ENCODE assay signal across 8 mouse cellular contexts in the genomic region with DNA sequence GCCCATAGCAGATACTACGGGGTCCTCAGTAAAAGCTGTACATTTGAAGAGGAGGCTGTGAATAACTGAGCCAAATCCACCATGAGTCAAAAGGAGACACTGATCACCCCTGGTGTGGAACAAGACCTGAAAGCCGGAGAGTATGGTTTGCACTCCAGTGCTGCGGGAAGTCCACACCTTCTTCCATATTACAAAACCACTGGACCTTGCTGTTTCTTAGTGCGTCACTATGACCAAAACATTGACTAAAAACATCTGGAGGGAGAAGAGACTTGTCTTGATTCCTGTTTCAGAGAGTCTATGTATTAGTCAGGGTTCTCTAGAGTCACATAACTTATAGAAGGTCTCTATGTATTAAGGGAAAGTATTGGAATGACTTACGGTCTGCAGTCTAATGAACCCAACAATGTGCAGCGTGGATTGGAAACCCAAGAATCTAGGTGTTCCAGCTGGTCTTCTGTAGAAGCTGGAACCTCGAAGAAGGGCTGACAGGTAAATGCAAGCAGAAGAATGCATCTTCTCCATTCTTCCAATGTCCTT. TPM values are rescaled to one million over a fixed set of nuclear protein-coding genes. Genes with fewer than 3 reads are reported as not detected.
A peak's percentile ranks its signal among the peaks of the same experiment; 100 is the strongest.
DNase-seq lines count a peak whose midpoint lies in the region; ATAC-seq and TF ChIP-seq lines count a peak whose summit lies in the region.

A gene (minus strand): TSS at position 490 of the 540 bp plus-strand sequence.

- H3K27ac ChIP-seq in lung, embryonic 15.5 days: no peak within 1 kb of the TSS
- peak within 1 kb of the TSS; percentile 64 for H3K27ac ChIP-seq in embryonic fibroblast, embryonic 13.5 days (ENCODE audit: insufficient read depth, low read length)
- no peak within 1 kb of the TSS; the same call in 1 of the 2 replicates for H3K27ac ChIP-seq in heart, postnatal 0 days (ENCODE audit: low read depth)
- H3K27ac ChIP-seq in limb, embryonic 10.5 days: no peak within 1 kb of the TSS

- no peak for TF ChIP-seq POLR2A in embryonic fibroblast, embryonic 13.5 days (IDR thresholded peaks at IDR 0.05; ENCODE audit: low read depth, low read length)

- H3K9me3 ChIP-seq in lung, embryonic 15.5 days: no peaks in the 10 kb centered on the region
- H3K9me3 ChIP-seq in heart, postnatal 0 days (replicated peaks; ENCODE audit: control insufficient read depth, low read length): no peaks in the 10 kb centered on the region
- no peaks in the 10 kb centered on the region for H3K9me3 ChIP-seq in limb, embryonic 10.5 days (replicated peaks)

- no peak within 1 kb of the TSS for H3K9ac ChIP-seq in lung, embryonic 15.5 days
- no peak within 1 kb of the TSS for H3K9ac ChIP-seq in heart, postnatal 0 days (replicated peaks; ENCODE audit: low read depth, low read length)

- no peak for DNase-seq in lung, postnatal 14 days
- DNase-seq in heart, postnatal 0 days (ENCODE audit: low spot score): no peak
- DNase-seq in limb, embryonic 10.5 days (ENCODE audit: low spot score): no peak
- no peak for DNase-seq in spleen, postnatal 36 days (ENCODE audit: low spot score in 2 of 2)
- DNase-seq in urinary bladder, postnatal 10 days (ENCODE audit: low spot score): no peak

- no peak for ATAC-seq in lung, embryonic 15.5 days (ENCODE audit: borderline replicate concordance, extremely low read depth, low FRiP score, low TSS enrichment)
- ATAC-seq in heart, postnatal 0 days (ENCODE audit: insufficient read depth, low read depth): no peak
- no peak for ATAC-seq in neutrophil, adult 5-6 weeks (ENCODE audit: extremely low read depth, insufficient number of reproducible peaks, low FRiP score, poor library complexity, severe bottlenecking)

- no peaks in the 10 kb centered on the region for H3K27me3 ChIP-seq in lung, embryonic 15.5 days
- no peaks in the 10 kb centered on the region for H3K27me3 ChIP-seq in heart, postnatal 0 days (ENCODE audit: control insufficient read depth, insufficient read depth, low read length)
- no peaks in the 10 kb centered on the region for H3K27me3 ChIP-seq in limb, embryonic 10.5 days (ENCODE audit: low read depth, poor library complexity, severe bottlenecking)

- no peak for TF ChIP-seq EP300 in heart, postnatal 0 days (IDR thresholded peaks at IDR 0.05; ENCODE audit: low read depth)

- no peak within 1 kb of the TSS for H3K4me3 ChIP-seq in lung, embryonic 15.5 days
- H3K4me3 ChIP-seq in embryonic fibroblast, embryonic 13.5 days (ENCODE audit: insufficient read depth, low read length): no peak within 1 kb of the TSS
- H3K4me3 ChIP-seq in heart, postnatal 0 days (ENCODE audit: low read depth, low read length): no peak within 1 kb of the TSS
- no peak within 1 kb of the TSS for H3K4me3 ChIP-seq in limb, embryonic 10.5 days

- TF ChIP-seq CTCF in embryonic fibroblast, embryonic 13.5 days (IDR thresholded peaks at IDR 0.05; ENCODE audit: borderline replicate concordance, insufficient read depth, low read length): no peak
- no peak for TF ChIP-seq CTCF in heart, postnatal 0 days (IDR thresholded peaks at IDR 0.05; ENCODE audit: low read depth)

- no peaks in the 10 kb centered on the region for H3K36me3 ChIP-seq in lung, embryonic 15.5 days
- H3K36me3 ChIP-seq in heart, postnatal 0 days (replicated peaks; ENCODE audit: control insufficient read depth, insufficient read depth, low read length): no peaks in the 10 kb centered on the region
- H3K36me3 ChIP-seq in limb, embryonic 10.5 days: no peaks in the 10 kb centered on the region

- WGBS in lung, embryonic 15.5 days: 90% methylated on average over 7 of the region's 7 CpGs
- WGBS in heart, postnatal 0 days: 85% methylated on average over 7 of the region's 7 CpGs
- WGBS in limb, embryonic 10.5 days: 91% methylated on average over 7 of the region's 7 CpGs

- no peak within 1 kb of the TSS for H3K4me2 ChIP-seq in lung, embryonic 15.5 days
- H3K4me2 ChIP-seq in heart, postnatal 0 days (ENCODE audit: low read depth, low read length): no peak within 1 kb of the TSS

- H3K4me1 ChIP-seq in lung, embryonic 15.5 days: peaks cover 11% of the 10 kb centered on the region
- peaks cover 4% of the 10 kb centered on the region; the same call in 1 of the 2 replicates for H3K4me1 ChIP-seq in embryonic fibroblast, embryonic 13.5 days (ENCODE audit: control insufficient read depth, insufficient read depth, low read length)
- H3K4me1 ChIP-seq in heart, postnatal 0 days (ENCODE audit: control insufficient read depth, insufficient read depth): peaks cover 13% of the 10 kb centered on the region
- H3K4me1 ChIP-seq in limb, embryonic 10.5 days: peaks cover 12% of the 10 kb centered on the region

RNA-seq across cellular contexts. Expression of the gene that starts here (rescaled TPM):
- 29.9 and 30.1 TPM in 2 replicates for polyA plus RNA-seq in lung, embryonic 15.5 days (2015; fragmentation: Nextera tagmentation; extraction: Ambion mirVana)
- 17.9 and 36.2 TPM in 2 replicates for polyA plus RNA-seq in embryonic fibroblast, embryonic 13.5 days (2011; ENCODE audit: insufficient read length, low read depth, missing spikeins)
- total RNA-seq in heart, postnatal 0 days (2014; rRNA removed; ENCODE audit: low replicate concordance): 26.4 and 37.5 TPM in 2 replicates
- 60.5 and 67.9 TPM in 2 replicates for polyA plus RNA-seq in heart, postnatal 0 days (2015; fragmentation: Nextera tagmentation; extraction: Ambion mirVana)
- 21.9 and 29.4 TPM in 2 replicates for polyA plus RNA-seq in limb, embryonic 10.5 days (2016; fragmentation: Nextera tagmentation; extraction: Ambion mirVana)
- 559 and 604 TPM in 2 replicates for total RNA-seq in neutrophil, adult 5-6 weeks (2017)

Comparison
In these comparisons a context has a peak if more than half of its experiments do, and no peak if none do; other contexts are left out.
1. RNA of the gene that starts here (total RNA-seq): 559 to 604 TPM in neutrophil, adult 5-6 weeks; 26.4 to 37.5 TPM in heart, postnatal 0 days; every median in the first group is over 10 times any median in the second.